Mouse (Mus musculus): ENCODE results near the gene Med23.

DNA sequence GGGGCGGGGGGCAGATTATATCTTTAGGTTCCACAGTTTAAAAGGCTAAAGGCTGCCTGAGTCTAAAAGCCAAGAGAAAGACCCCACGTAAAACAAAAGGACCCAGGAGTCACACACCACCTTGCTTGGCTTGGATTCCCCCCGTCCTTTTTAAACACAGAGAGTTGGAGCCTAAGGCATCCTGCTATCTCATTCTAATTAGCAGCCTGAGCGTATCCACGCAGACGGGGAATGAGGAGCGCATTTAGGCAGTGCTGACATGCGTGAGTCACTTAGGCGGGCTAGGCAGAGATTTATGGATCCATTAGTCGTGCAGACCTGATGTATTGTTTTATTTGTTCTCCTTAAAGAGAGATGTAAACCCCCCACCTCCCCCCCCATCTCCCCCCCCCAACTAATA, 56.6 kb downstream of the Med23 start:
- TF ChIP-seq CTCF (IDR thresholded peaks at IDR 0.05; ENCODE audit: extremely low read depth, insufficient read length, insufficient replicate concordance, low read depth, low read length) (no peak), POLR2A (IDR thresholded peaks at IDR 0.05; ENCODE audit: low read depth, low read length) (no peak)

All from small intestine, adult 2 months (tissue).